Mouse (Mus musculus) gonadal fat pad, adult 2 months (tissue): ENCODE results near the gene Brdt. TPM values are rescaled to one million over a fixed set of nuclear protein-coding genes. Genes with fewer than 3 reads are reported as not detected.

ENCODE experiments used
- DNase-seq: peaks from one replicate; pipeline ENCODE4 v3.0.0-alpha.2; 2012; ENCODE audit warnings: low read depth
- polyA plus RNA-seq: library from polyadenylated mRNA; depleted of rRNA; stranded (reverse); fragments of >200 nt; gene quantifications from 2 replicates; pipeline ENCODE4 v1.2.3, GENCODE M21; 2012; rRNA removed

Gene Brdt
- polyA plus RNA-seq: 1.0 and 1.2 TPM in 2 replicates

- no peak for DNase-seq
These were observed at the start of gene Brdt for GRCm38 (mm10) chr5:107330916-107331421. Gene Brdt (plus strand): TSS chr5:107331159.

- no peak for DNase-seq
These were observed 48.2 kb upstream of the Brdt start for GRCm38 (mm10) chr5:107282561-107283307.

- no peak for DNase-seq
These were observed 46.9 kb upstream of the Brdt start for GRCm38 (mm10) chr5:107283935-107284524.

GRCm38 (mm10) chr5:107285563-107285962 lies 45.4 kb upstream of the Brdt start:
- DNase-seq: no peak

- DNase-seq: no peak
These were observed 43.6 kb upstream of the Brdt start for GRCm38 (mm10) chr5:107287254-107287907.

- DNase-seq: no peak
These were observed 43.1 kb upstream of the Brdt start for GRCm38 (mm10) chr5:107287908-107288267.

GRCm38 (mm10) chr5:107288427-107289233 lies 42.3 kb upstream of the Brdt start:
- no peak for DNase-seq

- DNase-seq: no peak
These were observed 41.7 kb upstream of the Brdt start, which contains the start of gene Tgfbr3 for GRCm38 (mm10) chr5:107289234-107289764. Gene Tgfbr3 (minus strand): TSS chr5:107289629.

GRCm38 (mm10) chr5:107289986-107290385 lies 41.0 kb upstream of the Brdt start:
- DNase-seq: no peak

- no peak for DNase-seq
These were observed 36.9 kb upstream of the Brdt start for GRCm38 (mm10) chr5:107294041-107294440.

GRCm38 (mm10) chr5:107295061-107295816 lies 35.7 kb upstream of the Brdt start:
- no peak for DNase-seq

GRCm38 (mm10) chr5:107295817-107296511 lies 35.0 kb upstream of the Brdt start:
- DNase-seq: no peak

- DNase-seq: no peak
These were observed 34.2 kb upstream of the Brdt start for GRCm38 (mm10) chr5:107296512-107297322.

GRCm38 (mm10) chr5:107298854-107299253 lies 32.1 kb upstream of the Brdt start:
- DNase-seq: no peak

- no peak for DNase-seq
These were observed 27.6 kb upstream of the Brdt start for GRCm38 (mm10) chr5:107303350-107303861.

GRCm38 (mm10) chr5:107304117-107304825 lies 26.7 kb upstream of the Brdt start:
- no peak for DNase-seq

- no peak for DNase-seq
These were observed 23.5 kb upstream of the Brdt start for GRCm38 (mm10) chr5:107307432-107307831.

- no peak for DNase-seq
These were observed 13.8 kb upstream of the Brdt start for GRCm38 (mm10) chr5:107317141-107317540.
